Mouse (Mus musculus) neural tube, embryonic 13.5 days (tissue): ENCODE data around the gene Ssbp2. TPM values are rescaled to one million over a fixed set of nuclear protein-coding genes. Genes with fewer than 3 reads are reported as not detected.

ENCODE experiments used
- ATAC-seq: fragments of 200-750 bp; cut with Nextera tagmentation; 2 replicates; pipeline ENCODE4 v1.8.0; 2017; ENCODE audit warnings: low read depth, mild to moderate bottlenecking, moderate TSS enrichment, moderate library complexity
- H3K27ac ChIP-seq: fragments of 300-500 bp; sonication (generic); replicated peaks from 2 replicates; pipeline ENCODE4 v1.5.1; 2015; ENCODE audit warnings: moderate library complexity, mild to moderate bottlenecking, inconsistent platforms
- H3K27me3 ChIP-seq: fragments of 300-500 bp; sonication (generic); 2 replicates; pipeline ENCODE4 v1.6.1; 2015; ENCODE audit warnings: mild to moderate bottlenecking, inconsistent platforms
- H3K36me3 ChIP-seq: fragments of 300-500 bp; sonication (generic); 2 replicates; pipeline ENCODE4 v1.6.1; 2015; ENCODE audit warnings: mild to moderate bottlenecking, inconsistent platforms
- H3K4me1 ChIP-seq: fragments of 300-500 bp; sonication (generic); replicated peaks from 2 replicates; pipeline ENCODE4 v1.6.1; 2015; ENCODE audit warnings: inconsistent platforms
- H3K4me2 ChIP-seq: fragments of 300-500 bp; sonication (generic); 2 replicates; pipeline ENCODE4 v1.6.1; 2015; ENCODE audit warnings: inconsistent platforms, mild to moderate bottlenecking, moderate library complexity
- H3K4me3 ChIP-seq: fragments of 300-500 bp; sonication (generic); 2 replicates; pipeline ENCODE4 v1.5.1; 2015; ENCODE audit warnings: mild to moderate bottlenecking, inconsistent platforms
- H3K9ac ChIP-seq: fragments of 300-500 bp; sonication (generic); 2 replicates; pipeline ENCODE4 v1.6.1; 2015; ENCODE audit warnings: moderate library complexity, mild to moderate bottlenecking, inconsistent platforms
- H3K9me3 ChIP-seq: fragments of 300-500 bp; sonication (generic); 2 replicates; pipeline ENCODE4 v1.6.1; 2016; ENCODE audit warnings: inconsistent platforms
- WGBS: fragments of 180-500 bp; shearing (Covaris S2); methylation state at CpG from one replicate; pipeline ENCODE4 v1.1.7; 2015; 5-methylcytosine and 5-hydroxymethylcytosine counted together
- polyA plus RNA-seq: library from polyadenylated mRNA; unstranded; fragments of >200 nt; fragmentation: Nextera tagmentation; extraction: Ambion mirVana; gene quantifications from 2 replicates; pipeline ENCODE4 v1.2.1, GENCODE M21; 2015

Gene Ssbp2
- polyA plus RNA-seq, 1 experiment from 2014 or later: 172 TPM

DNA sequence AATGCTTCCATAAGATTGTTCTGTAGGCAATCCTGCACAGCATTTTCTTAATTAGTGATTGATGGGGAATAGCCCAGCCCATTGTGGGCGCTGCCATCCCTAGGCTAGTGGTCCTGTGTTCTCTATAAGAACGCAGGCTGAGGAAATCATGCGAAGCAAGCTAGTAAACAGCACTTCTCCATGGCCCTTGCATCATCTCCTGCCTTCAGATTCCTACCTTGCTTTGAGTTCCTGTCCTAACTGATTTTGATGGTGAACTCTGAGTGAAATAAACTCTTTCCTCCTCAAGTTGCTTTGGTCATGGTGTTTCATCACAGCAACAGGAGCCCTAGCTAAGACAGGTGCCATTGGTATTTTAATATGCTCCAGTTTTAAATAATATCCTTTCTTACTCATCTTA lies 41.7 kb downstream of the Ssbp2 start:
- no peak overlapping the region for H3K9ac ChIP-seq
- H3K27me3 ChIP-seq: no peaks in the 10 kb centered on the region
- no peak overlapping the region for H3K4me3 ChIP-seq
- no peak for ATAC-seq
- H3K36me3 ChIP-seq: 0 out of 2 replicates have a peak, but pooled peaks cover 4% of the 10 kb centered on the region
- H3K27ac ChIP-seq: no peak overlapping the region
- WGBS: 94% methylated on average over 3 of the region's 3 CpGs
- no peaks in the 10 kb centered on the region for H3K4me1 ChIP-seq
- H3K4me2 ChIP-seq: no peak overlapping the region
- H3K9me3 ChIP-seq: 0 out of 2 replicates have a peak, but pooled peaks cover 4% of the 10 kb centered on the region

DNA sequence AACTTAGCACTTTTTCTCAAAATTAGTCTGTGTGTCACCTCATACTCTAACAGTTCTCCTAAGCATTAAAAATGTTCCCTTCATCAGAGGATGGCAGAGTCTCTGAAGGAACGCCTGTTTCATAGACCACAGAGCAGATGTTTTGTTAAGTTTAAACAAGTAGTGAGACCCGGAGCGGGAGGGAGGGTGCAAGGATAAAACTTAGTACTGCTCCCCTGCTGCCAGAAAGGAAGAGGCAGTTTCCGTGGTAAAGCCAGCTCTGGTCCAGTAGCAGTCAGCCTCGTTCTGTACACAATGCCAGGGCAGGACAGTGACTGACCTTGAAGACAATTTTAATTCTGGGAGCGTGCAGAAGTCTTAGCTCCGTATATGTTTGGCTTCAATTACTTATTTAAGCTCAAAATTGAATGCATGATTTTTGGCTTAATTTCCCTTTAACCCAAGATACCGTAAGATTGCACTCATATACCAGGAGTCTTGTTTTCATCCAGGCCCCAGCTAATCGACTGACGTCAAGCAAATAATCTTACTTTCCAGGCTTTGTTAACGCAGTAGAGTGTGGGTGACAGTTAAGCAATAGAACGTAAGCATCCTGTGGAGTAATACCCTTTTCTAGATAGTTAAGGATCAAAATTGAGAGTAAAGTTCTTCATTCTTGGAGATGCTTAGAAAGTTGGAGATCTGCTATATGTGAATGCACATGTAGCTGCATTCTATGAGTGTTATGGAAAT lies 42.7 kb downstream of the Ssbp2 start:
- no peak overlapping the region for H3K27ac ChIP-seq
- no peaks in the 10 kb centered on the region for H3K4me1 ChIP-seq
- no peak overlapping the region for H3K9ac ChIP-seq
- 0 out of 2 replicates have a peak, but pooled peaks cover 4% of the 10 kb centered on the region for H3K36me3 ChIP-seq
- H3K4me3 ChIP-seq: no peak overlapping the region
- H3K9me3 ChIP-seq: 0 out of 2 replicates have a peak, but pooled peaks cover 4% of the 10 kb centered on the region
- H3K4me2 ChIP-seq: no peak overlapping the region
- no peak for ATAC-seq
- H3K27me3 ChIP-seq: no peaks in the 10 kb centered on the region
- 83% methylated on average over 12 of the region's 12 CpGs for WGBS

DNA sequence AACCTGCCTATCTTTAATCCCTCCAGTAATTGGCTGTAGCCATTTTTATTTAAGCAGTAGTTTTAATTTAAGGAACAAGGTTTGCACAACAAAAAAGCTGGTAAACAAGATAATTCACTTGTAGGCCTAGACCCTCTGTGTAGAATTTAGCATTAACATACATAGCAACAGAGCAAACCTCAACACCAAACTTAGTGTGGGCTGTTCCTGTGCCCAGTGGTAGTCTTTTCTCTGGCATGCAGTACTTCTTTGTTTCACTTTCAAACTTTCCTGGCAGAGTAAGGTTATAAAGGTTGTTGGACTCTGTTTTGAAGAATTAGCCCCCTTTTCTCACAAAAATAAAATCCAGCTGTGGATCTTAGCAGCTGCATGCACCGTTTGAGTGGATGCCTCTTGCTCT lies 48.9 kb downstream of the Ssbp2 start:
- H3K27me3 ChIP-seq: no peaks in the 10 kb centered on the region
- 87% methylated on average over 1 of the region's 1 CpGs for WGBS
- H3K4me1 ChIP-seq: no peaks in the 10 kb centered on the region
- no peak overlapping the region for H3K27ac ChIP-seq
- no peaks in the 10 kb centered on the region for H3K36me3 ChIP-seq
- no peak overlapping the region for H3K4me2 ChIP-seq
- no peaks in the 10 kb centered on the region for H3K9me3 ChIP-seq
- no peak overlapping the region for H3K4me3 ChIP-seq
- ATAC-seq: no peak
- H3K9ac ChIP-seq: no peak overlapping the region

DNA sequence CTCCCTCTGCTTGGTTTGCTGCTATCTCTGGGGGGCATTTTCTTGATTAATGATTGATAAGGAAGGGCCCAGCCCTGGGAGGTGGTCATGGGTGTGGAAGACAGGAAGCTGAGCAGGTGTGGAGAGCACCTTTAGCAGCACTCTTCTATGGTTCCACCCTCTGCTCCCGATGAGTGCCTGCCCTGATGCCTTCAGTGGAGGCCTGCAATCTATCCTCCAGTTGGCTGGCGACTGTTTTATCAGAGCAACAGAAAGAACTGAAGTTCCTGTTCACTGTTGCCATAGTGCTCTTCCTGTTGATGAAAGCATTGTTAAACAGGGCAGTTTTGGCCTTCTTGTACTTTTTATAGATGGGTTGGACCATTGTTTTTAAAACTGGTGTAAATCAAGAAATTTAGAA lies 49.4 kb downstream of the Ssbp2 start:
- Histone ChIP-seq H3K9me3 (no peaks in the 10 kb centered on the region), H3K4me1 (no peaks in the 10 kb centered on the region), H3K9ac (no peak overlapping the region), H3K4me2 (no peak overlapping the region), H3K36me3 (no peaks in the 10 kb centered on the region), H3K4me3 (no peak overlapping the region), H3K27ac (no peak overlapping the region), H3K27me3 (no peaks in the 10 kb centered on the region)
- no peak for ATAC-seq
- WGBS: 87% methylated on average over 2 of the region's 2 CpGs

DNA sequence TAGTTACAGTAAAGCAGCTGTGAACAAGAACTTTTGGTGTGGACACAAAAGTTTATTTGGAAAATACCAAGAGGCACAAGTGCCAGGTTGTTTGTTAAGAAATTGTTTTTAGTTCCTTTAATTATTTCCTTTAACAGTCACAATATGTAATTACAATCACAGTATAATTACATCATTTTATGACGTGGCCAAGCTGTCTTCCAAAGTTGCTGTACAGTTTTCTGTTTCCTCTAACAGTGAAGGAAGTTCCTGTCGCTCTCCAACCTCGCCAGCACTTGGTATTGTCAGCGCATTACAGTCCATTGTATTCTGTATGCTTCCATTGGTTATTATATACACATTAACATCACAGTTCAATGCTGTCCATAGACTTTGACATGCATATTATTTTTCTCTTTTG lies 54.9 kb downstream of the Ssbp2 start:
- no peaks in the 10 kb centered on the region for H3K27me3 ChIP-seq
- no peaks in the 10 kb centered on the region for H3K9me3 ChIP-seq
- no peak overlapping the region for H3K4me2 ChIP-seq
- H3K4me1 ChIP-seq: peaks cover 3% of the 10 kb centered on the region; the same call in 1 of the 2 replicates
- H3K36me3 ChIP-seq: no peaks in the 10 kb centered on the region
- no peak overlapping the region for H3K27ac ChIP-seq
- no peak overlapping the region for H3K9ac ChIP-seq
- 92% methylated on average over 4 of the region's 4 CpGs for WGBS
- no peak for ATAC-seq
- H3K4me3 ChIP-seq: no peak overlapping the region

DNA sequence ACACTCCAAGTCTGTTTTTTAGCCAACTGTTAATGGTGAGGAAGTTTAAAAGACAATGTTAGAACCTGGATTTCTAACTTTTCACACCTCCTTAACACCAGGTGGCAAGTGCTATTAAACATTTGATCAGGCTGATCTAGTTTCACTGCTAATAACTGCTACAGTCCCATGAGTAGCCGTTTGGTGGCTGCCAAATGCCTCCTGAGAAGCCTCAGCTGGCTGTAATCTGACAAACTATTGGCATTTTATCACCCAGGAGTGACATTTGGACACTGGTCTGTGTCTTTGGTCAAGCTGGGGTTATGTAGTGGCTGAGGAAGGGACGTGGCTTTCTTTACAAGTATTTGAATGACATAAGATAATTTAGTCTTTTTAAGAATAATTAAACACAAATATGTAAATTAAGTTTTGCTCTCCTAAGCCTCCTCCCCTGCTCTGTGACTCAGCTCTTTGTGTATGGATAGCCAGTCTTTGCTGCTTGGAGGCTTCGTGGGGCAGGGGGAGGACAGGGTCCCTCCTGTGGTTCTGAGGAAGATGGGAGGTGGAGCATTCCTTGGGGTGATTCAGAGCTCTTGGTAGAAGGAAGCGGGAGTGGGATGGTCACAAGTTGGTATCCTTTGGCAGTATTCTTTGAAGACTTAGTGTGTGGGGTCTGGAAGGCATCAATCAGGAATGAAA lies 60.1 kb downstream of the Ssbp2 start:
- Histone ChIP-seq H3K9ac (no peak overlapping the region), H3K27ac (no peak overlapping the region), H3K4me1 (peaks cover 10% of the 10 kb centered on the region; the same call in 1 of the 2 replicates), H3K36me3 (no peaks in the 10 kb centered on the region), H3K27me3 (no peaks in the 10 kb centered on the region), H3K4me3 (no peak overlapping the region), H3K4me2 (no peak overlapping the region), H3K9me3 (no peaks in the 10 kb centered on the region)
- WGBS: 24% methylated on average over 4 of the region's 4 CpGs
- no peak for ATAC-seq

DNA sequence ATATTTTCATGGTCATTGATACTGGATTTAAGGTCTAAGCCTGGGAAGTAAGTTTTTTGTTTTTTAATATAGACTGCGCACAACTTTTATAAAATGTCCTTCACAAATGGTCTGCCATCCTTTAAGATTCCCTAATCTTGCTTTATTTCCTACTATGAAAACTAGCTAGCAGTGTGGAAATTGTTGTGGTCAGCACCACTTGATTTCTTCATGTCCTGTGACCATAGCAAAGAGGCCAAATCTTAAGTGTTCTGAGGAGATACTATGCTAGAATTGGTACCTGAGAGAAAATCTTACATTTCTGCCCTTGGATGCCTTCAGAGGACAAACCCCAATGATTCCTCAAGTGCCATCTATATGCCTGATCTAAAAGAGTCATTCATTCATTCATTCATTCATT lies 60.9 kb downstream of the Ssbp2 start:
- Histone ChIP-seq H3K4me1 (peaks cover 10% of the 10 kb centered on the region; the same call in 1 of the 2 replicates), H3K27ac (no peak overlapping the region), H3K36me3 (no peaks in the 10 kb centered on the region), H3K9ac (no peak overlapping the region), H3K4me2 (no peak overlapping the region), H3K27me3 (no peaks in the 10 kb centered on the region), H3K4me3 (no peak overlapping the region), H3K9me3 (no peaks in the 10 kb centered on the region)
- no peak for ATAC-seq
- WGBS: 93% methylated on average over 1 of the region's 1 CpGs

DNA sequence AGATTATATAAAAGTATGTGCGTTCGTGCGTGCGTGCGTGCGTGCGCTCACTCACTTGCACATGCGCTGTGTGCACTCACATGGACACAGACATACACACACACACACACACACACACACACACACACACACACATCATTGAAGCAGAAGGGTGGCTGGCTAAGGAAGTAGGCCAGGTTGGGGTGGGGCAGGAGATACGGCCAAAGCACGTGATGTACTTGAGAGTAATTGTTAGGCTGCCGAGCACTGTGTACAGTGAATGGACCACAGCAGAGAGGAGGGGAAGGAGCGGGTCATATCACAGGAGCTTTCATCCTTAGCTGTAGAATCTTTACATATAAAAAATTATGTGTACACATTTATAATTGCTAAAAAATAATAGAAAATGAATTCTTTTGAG lies 66.0 kb downstream of the Ssbp2 start:
- 93% methylated on average over 12 of the region's 12 CpGs for WGBS
- no peaks in the 10 kb centered on the region for H3K9me3 ChIP-seq
- H3K36me3 ChIP-seq: no peaks in the 10 kb centered on the region
- no peaks in the 10 kb centered on the region for H3K4me1 ChIP-seq
- no peaks in the 10 kb centered on the region for H3K27me3 ChIP-seq
- no peak overlapping the region for H3K9ac ChIP-seq
- H3K4me3 ChIP-seq: no peak overlapping the region
- ATAC-seq: no peak
- no peak overlapping the region for H3K27ac ChIP-seq
- no peak overlapping the region for H3K4me2 ChIP-seq

DNA sequence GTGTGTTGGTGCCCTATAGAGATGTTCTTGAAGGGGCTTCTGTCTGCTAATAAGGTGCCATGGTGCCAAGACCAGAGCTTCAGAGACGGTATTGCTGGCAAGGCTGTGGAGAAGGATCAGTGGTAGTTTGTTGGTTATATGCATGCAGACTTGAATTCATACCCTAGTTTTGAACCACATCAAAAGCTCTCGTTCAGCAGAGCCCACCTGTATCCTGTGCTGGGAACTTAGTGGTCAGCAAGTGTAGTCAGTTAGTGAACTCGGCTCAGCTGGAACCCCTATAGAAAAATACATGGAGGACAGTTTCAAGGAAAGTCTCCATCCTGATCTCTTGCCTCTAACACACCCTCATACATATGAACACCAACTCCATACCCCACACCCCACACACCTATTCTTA lies 69.7 kb downstream of the Ssbp2 start:
- Histone ChIP-seq H3K27ac (no peak overlapping the region), H3K9ac (no peak overlapping the region), H3K4me2 (no peak overlapping the region), H3K36me3 (peaks cover 21% of the 10 kb centered on the region), H3K27me3 (no peaks in the 10 kb centered on the region), H3K4me3 (no peak overlapping the region), H3K9me3 (no peaks in the 10 kb centered on the region), H3K4me1 (no peaks in the 10 kb centered on the region)
- WGBS: 97% methylated on average over 3 of the region's 3 CpGs
- ATAC-seq: no peak

DNA sequence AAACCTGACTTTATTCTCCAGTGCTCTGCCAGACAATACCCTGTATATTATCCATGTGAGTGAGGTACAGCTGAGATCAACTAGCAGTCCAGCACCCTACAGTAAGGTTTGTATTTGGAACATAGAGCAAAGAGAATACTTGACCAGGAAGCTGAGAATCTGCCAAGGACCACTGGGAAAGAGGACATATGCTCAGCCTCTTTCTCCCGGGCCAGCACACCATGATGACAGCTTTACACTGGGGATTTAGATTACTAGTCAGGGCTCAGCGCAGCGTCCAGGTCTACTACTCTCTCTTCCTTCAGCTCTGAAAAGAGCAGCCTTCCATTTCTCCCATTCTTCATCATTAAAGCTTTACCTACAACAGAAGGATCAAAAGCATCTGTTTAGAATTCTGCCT lies 76.6 kb downstream of the Ssbp2 start:
- 70% methylated on average over 3 of the region's 3 CpGs for WGBS

DNA sequence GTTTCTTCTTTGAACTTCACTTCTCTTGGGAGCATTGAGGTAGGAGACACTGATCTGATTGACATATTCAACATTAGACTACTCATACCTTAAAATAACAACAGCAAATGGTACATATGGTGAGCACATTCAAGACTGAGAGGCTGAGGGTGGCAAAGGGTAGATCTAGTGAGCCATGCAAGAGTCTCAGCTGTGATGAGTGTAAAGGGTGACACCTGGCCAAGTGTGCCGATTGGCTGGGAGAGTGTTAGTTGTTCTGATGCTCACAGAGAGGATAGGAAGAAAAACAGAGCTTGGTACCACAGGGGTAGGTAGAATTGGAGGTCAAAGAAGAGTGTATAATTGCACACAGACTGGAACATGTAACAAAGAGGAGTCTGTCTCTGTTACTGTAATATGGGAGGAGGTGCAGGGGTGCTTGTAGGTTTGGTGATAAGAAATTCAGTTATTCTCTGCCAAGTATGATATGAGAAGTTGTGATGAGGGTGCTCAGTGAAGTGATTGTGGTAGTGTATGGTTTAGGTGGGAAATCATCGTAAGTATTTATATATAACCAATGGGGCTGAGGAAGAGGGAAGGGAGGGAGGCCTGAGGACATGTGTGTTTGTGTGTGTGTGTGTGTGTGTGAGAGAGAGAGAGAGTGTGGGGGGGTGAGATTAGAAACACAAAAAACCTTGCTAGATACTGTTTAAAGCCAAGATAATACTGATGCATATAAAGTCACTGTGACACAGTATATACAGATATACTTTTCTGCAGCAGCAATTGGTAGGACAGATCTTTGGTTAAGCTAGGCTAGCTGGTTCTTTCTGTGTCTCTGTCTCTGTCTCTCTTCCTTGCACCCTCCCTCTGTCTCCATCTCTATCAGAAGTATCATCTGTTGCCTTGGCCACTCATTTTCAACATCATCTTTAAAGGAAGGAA lies 80.3 kb downstream of the Ssbp2 start:
- Histone ChIP-seq H3K4me2 (no peak overlapping the region), H3K4me3 (no peak overlapping the region), H3K27me3 (no peaks in the 10 kb centered on the region), H3K4me1 (no peaks in the 10 kb centered on the region), H3K9ac (no peak overlapping the region), H3K9me3 (no peaks in the 10 kb centered on the region), H3K36me3 (0 out of 2 replicates have a peak, but pooled peaks cover 13% of the 10 kb centered on the region), H3K27ac (no peak overlapping the region)
- ATAC-seq: no peak
- 88% methylated on average over 2 of the region's 2 CpGs for WGBS

More for the DNA sequence above, 76.6 kb downstream of the Ssbp2 start:
- Histone ChIP-seq H3K4me2 (no peak overlapping the region), H3K36me3 (peaks cover 34% of the 10 kb centered on the region), H3K27ac (no peak overlapping the region), H3K4me3 (no peak overlapping the region), H3K4me1 (no peaks in the 10 kb centered on the region), H3K9me3 (no peaks in the 10 kb centered on the region), H3K27me3 (no peaks in the 10 kb centered on the region), H3K9ac (no peak overlapping the region)
- ATAC-seq: no peak

DNA sequence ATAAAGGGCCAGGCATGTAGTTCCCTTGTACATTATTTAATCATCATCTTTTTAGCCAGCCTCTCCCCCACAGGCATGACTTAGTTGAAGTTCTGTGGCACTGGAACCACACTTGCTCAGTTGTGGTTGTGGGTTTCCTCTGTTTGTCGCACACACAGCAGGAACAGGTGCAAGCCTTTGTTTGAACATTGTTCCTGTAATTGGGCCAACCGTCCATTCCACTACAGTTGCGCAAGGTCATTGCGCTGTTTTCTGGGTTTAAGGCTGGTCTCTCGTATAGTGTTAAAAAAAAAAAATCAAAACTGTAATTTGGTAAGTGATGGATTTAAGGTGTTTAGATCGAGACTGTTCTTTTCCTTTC lies 81.0 kb downstream of the Ssbp2 start:
- ATAC-seq: no peak
- Histone ChIP-seq H3K27ac (no peak overlapping the region), H3K9me3 (no peaks in the 10 kb centered on the region), H3K27me3 (no peaks in the 10 kb centered on the region), H3K4me3 (no peak overlapping the region), H3K4me1 (no peaks in the 10 kb centered on the region), H3K9ac (no peak overlapping the region), H3K4me2 (no peak overlapping the region), H3K36me3 (0 out of 2 replicates have a peak, but pooled peaks cover 13% of the 10 kb centered on the region)
- WGBS: 90% methylated on average over 6 of the region's 6 CpGs
